In the genomic region with DNA sequence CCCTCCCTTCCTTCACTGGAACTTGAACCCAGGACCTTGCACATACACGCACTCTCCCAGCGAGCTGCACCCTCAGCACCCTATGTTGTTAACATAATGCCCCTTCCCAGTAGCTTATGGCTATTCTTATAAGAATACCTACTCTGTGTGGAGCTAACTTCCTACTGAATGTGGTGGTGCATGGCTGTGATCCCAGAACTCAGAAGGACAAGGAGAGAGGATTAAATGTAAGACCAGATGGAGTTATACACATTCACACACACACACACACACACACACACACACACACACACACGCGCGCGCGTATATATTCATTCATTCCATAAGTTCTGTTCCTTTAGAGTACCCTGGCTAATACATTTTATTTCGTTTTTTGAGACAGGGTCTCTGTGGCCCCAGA, we compare ENCODE assay signal across 19 mouse cellular contexts. TPM values are rescaled to one million over a fixed set of nuclear protein-coding genes. Genes with fewer than 3 reads are reported as not detected.
DNase-seq lines count a peak whose midpoint lies in the region; ATAC-seq and TF ChIP-seq lines count a peak whose summit lies in the region.
"Had no signal": no experiment of that assay in that cellular context is flagged by ENCODE, and none has a peak within 500 bp of the region (broad histone marks: within the 10 kb centered on the region; RNA-seq: fewer than 3 reads in every experiment).

No protein-coding gene starts in this region.

- no peak for DNase-seq in forebrain, embryonic 11.5 days (ENCODE audit: low spot score)
- no peak for DNase-seq in hindbrain, postnatal 0 days (ENCODE audit: low spot score)
- DNase-seq in limb, embryonic 10.5 days (ENCODE audit: low spot score), result no peak
- DNase-seq in brain, adult 2 months (ENCODE audit: low read depth, low spot score), result peak; percentile 62

- H3K9ac ChIP-seq in forebrain, embryonic 11.5 days (ENCODE audit: low read length), result no peak overlapping the region
- H3K9ac ChIP-seq in forebrain, embryonic 13.5 days, result no peak overlapping the region
- no peak overlapping the region for H3K9ac ChIP-seq in hindbrain, postnatal 0 days (replicated peaks; ENCODE audit: low read length)
- H3K9ac ChIP-seq in hindbrain, embryonic 16.5 days (ENCODE audit: low read depth, low read length), result no peak overlapping the region
- no peak overlapping the region for H3K9ac ChIP-seq in limb, embryonic 13.5 days
- H3K9ac ChIP-seq: embryonic facial prominence, embryonic 15.5 days; heart, embryonic 12.5 days; hindbrain, embryonic 14.5 days had no signal

- H3K4me3 ChIP-seq in forebrain, embryonic 11.5 days (ENCODE audit: low read depth, low read length), result no peak overlapping the region
- H3K4me3 ChIP-seq in forebrain, embryonic 13.5 days, result no peak overlapping the region
- H3K4me3 ChIP-seq in hindbrain, postnatal 0 days (ENCODE audit: low read length), result no peak overlapping the region
- no peak overlapping the region for H3K4me3 ChIP-seq in hindbrain, embryonic 16.5 days (ENCODE audit: low read length)
- H3K4me3 ChIP-seq in limb, embryonic 13.5 days, result no peak overlapping the region
- no peak overlapping the region for H3K4me3 ChIP-seq in limb, embryonic 10.5 days
- H3K4me3 ChIP-seq: embryonic facial prominence, embryonic 15.5 days; erythroblast, embryonic 14.5 days; forebrain, embryonic 10.5 days; gastrocnemius, adult 2 months; heart, embryonic 12.5 days; hindbrain, embryonic 10.5 days had no signal

- H3K4me2 ChIP-seq in forebrain, embryonic 11.5 days (ENCODE audit: low read depth, low read length, severe bottlenecking), result no peak overlapping the region
- no peak overlapping the region for H3K4me2 ChIP-seq in forebrain, embryonic 13.5 days
- no peak overlapping the region for H3K4me2 ChIP-seq in hindbrain, postnatal 0 days (ENCODE audit: low read depth, low read length)
- no peak overlapping the region for H3K4me2 ChIP-seq in hindbrain, embryonic 16.5 days (ENCODE audit: low read length)
- no peak overlapping the region for H3K4me2 ChIP-seq in limb, embryonic 13.5 days (replicated peaks)
- H3K4me2 ChIP-seq: embryonic facial prominence, embryonic 15.5 days; heart, embryonic 12.5 days; hindbrain, embryonic 14.5 days had no signal

- WGBS in forebrain, embryonic 11.5 days, result 82% methylated on average over 8 of the region's 8 CpGs
- 77% methylated on average over 8 of the region's 8 CpGs for WGBS in forebrain, embryonic 13.5 days
- WGBS in hindbrain, postnatal 0 days, result 81% methylated on average over 8 of the region's 8 CpGs
- 85% methylated on average over 8 of the region's 8 CpGs for WGBS in hindbrain, embryonic 16.5 days
- 69% methylated on average over 8 of the region's 8 CpGs for WGBS in limb, embryonic 13.5 days
- WGBS in limb, embryonic 10.5 days, result 80% methylated on average over 8 of the region's 8 CpGs

- H3K4me1 ChIP-seq in forebrain, embryonic 11.5 days (replicated peaks; ENCODE audit: control insufficient read depth, insufficient read depth, low read length), result no peaks in the 10 kb centered on the region
- no peaks in the 10 kb centered on the region for H3K4me1 ChIP-seq in forebrain, embryonic 13.5 days
- H3K4me1 ChIP-seq in hindbrain, postnatal 0 days (ENCODE audit: insufficient read depth, low read length), result no peaks in the 10 kb centered on the region
- no peaks in the 10 kb centered on the region for H3K4me1 ChIP-seq in hindbrain, embryonic 16.5 days (ENCODE audit: control insufficient read depth, insufficient read depth, low read depth, low read length)
- H3K4me1 ChIP-seq in limb, embryonic 13.5 days, result no peaks in the 10 kb centered on the region
- no peaks in the 10 kb centered on the region for H3K4me1 ChIP-seq in limb, embryonic 10.5 days
- H3K4me1 ChIP-seq: embryonic facial prominence, embryonic 15.5 days; forebrain, embryonic 10.5 days; hindbrain, embryonic 10.5 days had no signal

- H3K9me3 ChIP-seq in forebrain, embryonic 11.5 days (ENCODE audit: control insufficient read depth, low read length), result no peaks in the 10 kb centered on the region
- no peaks in the 10 kb centered on the region for H3K9me3 ChIP-seq in forebrain, embryonic 13.5 days (replicated peaks)
- no peaks in the 10 kb centered on the region for H3K9me3 ChIP-seq in hindbrain, postnatal 0 days (ENCODE audit: low read length)
- no peaks in the 10 kb centered on the region for H3K9me3 ChIP-seq in hindbrain, embryonic 16.5 days (ENCODE audit: control insufficient read depth, low read length)
- no peaks in the 10 kb centered on the region for H3K9me3 ChIP-seq in limb, embryonic 13.5 days
- H3K9me3 ChIP-seq in limb, embryonic 10.5 days (replicated peaks), result no peaks in the 10 kb centered on the region
- H3K9me3 ChIP-seq: embryonic facial prominence, embryonic 15.5 days; forebrain, embryonic 10.5 days; G1E; heart, embryonic 12.5 days; hindbrain, embryonic 10.5 days had no signal

- ATAC-seq in forebrain, embryonic 11.5 days (replicated peaks; ENCODE audit: low FRiP score), result 0 out of 2 replicates have a peak, but pooled peaks have one; percentile 44
- no peak for ATAC-seq in forebrain, embryonic 13.5 days
- peak; percentile 13; the same call in 1 of the 2 replicates for ATAC-seq in hindbrain, postnatal 0 days
- no peak for ATAC-seq in hindbrain, embryonic 16.5 days
- ATAC-seq in limb, embryonic 13.5 days (ENCODE audit: low FRiP score, low read depth), result 0 out of 2 replicates have a peak, but pooled peaks have one; percentile 11
- ATAC-seq: inflammation-experienced regulatory T-cells, adult 6 months had no signal

- H3K27me3 ChIP-seq in forebrain, embryonic 11.5 days (ENCODE audit: control insufficient read depth, insufficient read depth, low read length), result no peaks in the 10 kb centered on the region
- no peaks in the 10 kb centered on the region for H3K27me3 ChIP-seq in forebrain, embryonic 13.5 days
- no peaks in the 10 kb centered on the region for H3K27me3 ChIP-seq in hindbrain, postnatal 0 days (ENCODE audit: insufficient read depth, low read length)
- H3K27me3 ChIP-seq in hindbrain, embryonic 16.5 days (replicated peaks; ENCODE audit: control insufficient read depth, insufficient read depth, low read length), result no peaks in the 10 kb centered on the region
- H3K27me3 ChIP-seq in limb, embryonic 13.5 days, result no peaks in the 10 kb centered on the region
- no peaks in the 10 kb centered on the region for H3K27me3 ChIP-seq in limb, embryonic 10.5 days (ENCODE audit: low read depth, poor library complexity, severe bottlenecking)
- H3K27me3 ChIP-seq: embryonic facial prominence, embryonic 15.5 days; heart, embryonic 12.5 days had no signal

- H3K36me3 ChIP-seq in forebrain, embryonic 11.5 days (ENCODE audit: control insufficient read depth, insufficient read depth, low read length), result no peaks in the 10 kb centered on the region
- H3K36me3 ChIP-seq in forebrain, embryonic 13.5 days (ENCODE audit: poor library complexity, severe bottlenecking), result no peaks in the 10 kb centered on the region
- H3K36me3 ChIP-seq in hindbrain, postnatal 0 days (ENCODE audit: insufficient read depth, low read length), result no peaks in the 10 kb centered on the region
- H3K36me3 ChIP-seq in hindbrain, embryonic 16.5 days (ENCODE audit: control insufficient read depth, insufficient read depth, low read length), result no peaks in the 10 kb centered on the region
- H3K36me3 ChIP-seq in limb, embryonic 13.5 days, result no peaks in the 10 kb centered on the region
- no peaks in the 10 kb centered on the region for H3K36me3 ChIP-seq in limb, embryonic 10.5 days
- H3K36me3 ChIP-seq: embryonic facial prominence, embryonic 15.5 days; forebrain, embryonic 10.5 days; G1E; heart, embryonic 12.5 days; hindbrain, embryonic 10.5 days had no signal

- no peak for TF ChIP-seq CTCF in hindbrain, postnatal 0 days (IDR thresholded peaks at IDR 0.05; ENCODE audit: low read depth)

- no peak overlapping the region for H3K27ac ChIP-seq in forebrain, embryonic 11.5 days (ENCODE audit: low read depth, low read length)
- H3K27ac ChIP-seq in forebrain, embryonic 13.5 days, result no peak overlapping the region
- no peak overlapping the region for H3K27ac ChIP-seq in hindbrain, postnatal 0 days
- H3K27ac ChIP-seq in hindbrain, embryonic 16.5 days (ENCODE audit: low read depth, low read length), result no peak overlapping the region
- H3K27ac ChIP-seq in limb, embryonic 13.5 days, result no peak overlapping the region
- no peak overlapping the region for H3K27ac ChIP-seq in limb, embryonic 10.5 days
- H3K27ac ChIP-seq: embryonic facial prominence, embryonic 15.5 days; forebrain, embryonic 10.5 days; gastrocnemius, adult 2 months; hindbrain, embryonic 10.5 days; hindbrain, embryonic 14.5 days had no signal

RNA-seq across cellular contexts. Expression of a gene that starts 8.1 kb away (rescaled TPM):
- 135 and 143 TPM in 2 replicates for polyA plus RNA-seq in forebrain, embryonic 11.5 days (2014; fragmentation: Nextera tagmentation; extraction: Ambion mirVana)
- 83.6 and 98.8 TPM in 2 replicates for polyA plus RNA-seq in forebrain, embryonic 13.5 days (2015; fragmentation: Nextera tagmentation; extraction: Ambion mirVana)
- 33.1 and 43.3 TPM in 2 replicates for total RNA-seq in hindbrain, postnatal 0 days (2014; rRNA removed)
- 42.3 and 44.8 TPM in 2 replicates for polyA plus RNA-seq in hindbrain, postnatal 0 days (2015; fragmentation: Nextera tagmentation; extraction: Ambion mirVana)
- polyA plus RNA-seq in hindbrain, embryonic 16.5 days (2015; fragmentation: Nextera tagmentation; extraction: Ambion mirVana), result 54.0 and 62.1 TPM in 2 replicates
- 93.7 and 99.2 TPM in 2 replicates for polyA plus RNA-seq in limb, embryonic 13.5 days (2015; fragmentation: Nextera tagmentation; extraction: Ambion mirVana)
- polyA plus RNA-seq in limb, embryonic 10.5 days (2016; fragmentation: Nextera tagmentation; extraction: Ambion mirVana), result 139 and 146 TPM in 2 replicates

RNA-seq across cellular contexts. Expression of a gene that starts 27.4 kb away (rescaled TPM):
- polyA plus RNA-seq in forebrain, embryonic 11.5 days (2014; fragmentation: Nextera tagmentation; extraction: Ambion mirVana), result 109 and 120 TPM in 2 replicates
- 91.0 and 105 TPM in 2 replicates for polyA plus RNA-seq in forebrain, embryonic 13.5 days (2015; fragmentation: Nextera tagmentation; extraction: Ambion mirVana)
- 648 and 1,037 TPM in 2 replicates for total RNA-seq in hindbrain, postnatal 0 days (2014; rRNA removed)
- polyA plus RNA-seq in hindbrain, postnatal 0 days (2015; fragmentation: Nextera tagmentation; extraction: Ambion mirVana), result 742 and 847 TPM in 2 replicates
- 126 and 210 TPM in 2 replicates for polyA plus RNA-seq in hindbrain, embryonic 16.5 days (2015; fragmentation: Nextera tagmentation; extraction: Ambion mirVana)
- 77.3 and 102 TPM in 2 replicates for polyA plus RNA-seq in limb, embryonic 13.5 days (2015; fragmentation: Nextera tagmentation; extraction: Ambion mirVana)
- 105 and 163 TPM in 2 replicates for polyA plus RNA-seq in limb, embryonic 10.5 days (2016; fragmentation: Nextera tagmentation; extraction: Ambion mirVana)

RNA-seq across cellular contexts. Expression of a gene that starts 33.8 kb away (rescaled TPM):
- 36.5 and 39.0 TPM in 2 replicates for polyA plus RNA-seq in forebrain, embryonic 11.5 days (2014; fragmentation: Nextera tagmentation; extraction: Ambion mirVana)
- 41.0 and 48.0 TPM in 2 replicates for polyA plus RNA-seq in forebrain, embryonic 13.5 days (2015; fragmentation: Nextera tagmentation; extraction: Ambion mirVana)
- total RNA-seq in hindbrain, postnatal 0 days (2014; rRNA removed), result 109 and 110 TPM in 2 replicates
- 202 and 239 TPM in 2 replicates for polyA plus RNA-seq in hindbrain, postnatal 0 days (2015; fragmentation: Nextera tagmentation; extraction: Ambion mirVana)
- polyA plus RNA-seq in hindbrain, embryonic 16.5 days (2015; fragmentation: Nextera tagmentation; extraction: Ambion mirVana), result 30.4 and 53.8 TPM in 2 replicates
- 28.0 and 31.7 TPM in 2 replicates for polyA plus RNA-seq in limb, embryonic 13.5 days (2015; fragmentation: Nextera tagmentation; extraction: Ambion mirVana)
- 30.0 and 45.6 TPM in 2 replicates for polyA plus RNA-seq in limb, embryonic 10.5 days (2016; fragmentation: Nextera tagmentation; extraction: Ambion mirVana)
- polyA plus RNA-seq: CD4-positive, CD25-positive, alpha-beta regulatory T cell, adult 4 months had no signal

RNA-seq across cellular contexts. Expression of a gene that starts 53.8 kb away (rescaled TPM):
- polyA plus RNA-seq in forebrain, embryonic 11.5 days (2014; fragmentation: Nextera tagmentation; extraction: Ambion mirVana), result 43.6 and 52.3 TPM in 2 replicates
- 188 and 208 TPM in 2 replicates for polyA plus RNA-seq in forebrain, embryonic 13.5 days (2015; fragmentation: Nextera tagmentation; extraction: Ambion mirVana)
- total RNA-seq in hindbrain, postnatal 0 days (2014; rRNA removed), result 631 and 889 TPM in 2 replicates
- polyA plus RNA-seq in hindbrain, postnatal 0 days (2015; fragmentation: Nextera tagmentation; extraction: Ambion mirVana), result 445 and 458 TPM in 2 replicates
- 242 and 317 TPM in 2 replicates for polyA plus RNA-seq in hindbrain, embryonic 16.5 days (2015; fragmentation: Nextera tagmentation; extraction: Ambion mirVana)
- polyA plus RNA-seq in limb, embryonic 13.5 days (2015; fragmentation: Nextera tagmentation; extraction: Ambion mirVana), result 0.99 and 1.2 TPM in 2 replicates
- polyA plus RNA-seq in limb, embryonic 10.5 days (2016; fragmentation: Nextera tagmentation; extraction: Ambion mirVana), result 0.30 TPM in 1 of 2 replicates, not detected in the other
- total RNA-seq: common myeloid progenitor, adult 5-6 weeks; G1E; granulocyte monocyte progenitor cell, adult 5-6 weeks had no signal
- polyA plus RNA-seq: CD4-positive, CD25-positive, alpha-beta regulatory T cell, adult 4 months; erythroblast, embryonic 14.5 days; G1E had no signal

Comparison
In these comparisons a context has a peak if more than half of its experiments do, and no peak if none do; other contexts are left out.
1. ATAC-seq: peak in forebrain, embryonic 11.5 days (single experiment), hindbrain, postnatal 0 days (single experiment) and limb, embryonic 13.5 days (single experiment); none in forebrain, embryonic 13.5 days (single experiment) and hindbrain, embryonic 16.5 days (single experiment).